Mouse (Mus musculus) cerebellum, postnatal 10 days (tissue): ENCODE data around the gene Fam122a.
A peak's percentile ranks its signal among the peaks of the same experiment; 100 is the strongest.

Source experiments
- DNase-seq, 2 experiments: peaks; one replicate each; pipeline ENCODE4 v3.0.0; 2021; ENCODE audit warnings: mixed read lengths in 2 of 2

The Fam122a gene

GRCm38 (mm10) chr19:24486433-24487296 is 9.5 kb upstream of the Fam122a start:
- no peak for DNase-seq

GRCm38 (mm10) chr19:24484612-24485194 is 7.5 kb upstream of the Fam122a start:
- DNase-seq, result no peak

- DNase-seq, result no peak
These were observed 3.8 kb upstream of the Fam122a start for GRCm38 (mm10) chr19:24480916-24481315.

- peak in 1 of 2 experiments; percentile 27 for DNase-seq
These were observed 695 bp downstream of the Fam122a start for GRCm38 (mm10) chr19:24476461-24476860.

GRCm38 (mm10) chr19:24475281-24475680 is 1.9 kb downstream of the Fam122a start:
- peak; percentile 22 to 45 for DNase-seq

- DNase-seq, result no peak
These were observed 4.6 kb downstream of the Fam122a start for GRCm38 (mm10) chr19:24472512-24472911.

GRCm38 (mm10) chr19:24471538-24471937 is 5.6 kb downstream of the Fam122a start:
- no peak for DNase-seq

- DNase-seq, result no peak
These were observed 7.9 kb downstream of the Fam122a start for GRCm38 (mm10) chr19:24469216-24469615.

GRCm38 (mm10) chr19:24468616-24469015 is 8.5 kb downstream of the Fam122a start:
- no peak for DNase-seq

GRCm38 (mm10) chr19:24463011-24463410 is 14.1 kb downstream of the Fam122a start:
- DNase-seq, result no peak

- DNase-seq, result peak; percentile 58 to 60
These were observed 20.4 kb downstream of the Fam122a start for GRCm38 (mm10) chr19:24456591-24457231.

GRCm38 (mm10) chr19:24455249-24455960 is 21.8 kb downstream of the Fam122a start:
- no peak for DNase-seq

GRCm38 (mm10) chr19:24454451-24454850 is 22.7 kb downstream of the Fam122a start:
- DNase-seq, result no peak

- peak; percentile 29 to 39 for DNase-seq
These were observed 23.8 kb downstream of the Fam122a start for GRCm38 (mm10) chr19:24453379-24453778.

- peak; percentile 44 to 50 for DNase-seq
These were observed 24.7 kb downstream of the Fam122a start for GRCm38 (mm10) chr19:24452441-24452898.

- no peak for DNase-seq
These were observed 25.5 kb downstream of the Fam122a start for GRCm38 (mm10) chr19:24451626-24452025.

GRCm38 (mm10) chr19:24450740-24451139 is 26.4 kb downstream of the Fam122a start:
- no peak for DNase-seq

GRCm38 (mm10) chr19:24444322-24444721 is 32.8 kb downstream of the Fam122a start:
- no peak for DNase-seq

GRCm38 (mm10) chr19:24439715-24440114 is 37.4 kb downstream of the Fam122a start:
- DNase-seq, result no peak

- peak; percentile 78 for DNase-seq
These were observed 42.9 kb downstream of the Fam122a start for GRCm38 (mm10) chr19:24434291-24434690.

GRCm38 (mm10) chr19:24432447-24432846 is 44.7 kb downstream of the Fam122a start:
- DNase-seq, result no peak

GRCm38 (mm10) chr19:24431381-24431780 is 45.8 kb downstream of the Fam122a start:
- DNase-seq, result no peak

GRCm38 (mm10) chr19:24428011-24428410 is 49.1 kb downstream of the Fam122a start:
- no peak for DNase-seq
